ENCODE assay signal across 10 mouse cellular contexts in genomic region chr12:90566349-90566748, GRCm38 (mm10).
DNase-seq lines count a peak whose midpoint lies in the region; ATAC-seq and TF ChIP-seq lines count a peak whose summit lies in the region.
"Had no signal": no experiment of that assay in that cellular context is flagged by ENCODE, and none has a peak within 500 bp of the region (broad histone marks: within the 10 kb centered on the region; RNA-seq: fewer than 3 reads in every experiment).

No protein-coding gene starts in this region.

- no peak overlapping the region for H3K9ac ChIP-seq in liver, embryonic 11.5 days (ENCODE audit: low read depth, low read length)
- H3K9ac ChIP-seq in hindbrain, postnatal 0 days (replicated peaks; ENCODE audit: low read length) = no peak overlapping the region
- H3K9ac ChIP-seq: embryonic facial prominence, embryonic 12.5 days; liver, embryonic 14.5 days had no signal

- H3K4me3 ChIP-seq in liver, embryonic 11.5 days (ENCODE audit: low read depth, low read length) = no peak overlapping the region
- H3K4me3 ChIP-seq in hindbrain, postnatal 0 days (ENCODE audit: low read length) = no peak overlapping the region
- H3K4me3 ChIP-seq: embryonic facial prominence, embryonic 12.5 days had no signal

- 82% methylated on average over 6 of the region's 6 CpGs for WGBS in liver, embryonic 11.5 days
- 85% methylated on average over 6 of the region's 6 CpGs for WGBS in hindbrain, postnatal 0 days

- H3K4me1 ChIP-seq in liver, embryonic 11.5 days (replicated peaks; ENCODE audit: control insufficient read depth, insufficient read depth, low read length) = no peaks in the 10 kb centered on the region
- no peaks in the 10 kb centered on the region for H3K4me1 ChIP-seq in hindbrain, postnatal 0 days (ENCODE audit: insufficient read depth, low read length)
- H3K4me1 ChIP-seq: embryonic facial prominence, embryonic 12.5 days had no signal

- H3K9me3 ChIP-seq in liver, embryonic 11.5 days (ENCODE audit: control insufficient read depth, low read length) = no peaks in the 10 kb centered on the region
- H3K9me3 ChIP-seq in hindbrain, postnatal 0 days (ENCODE audit: low read length) = no peaks in the 10 kb centered on the region
- H3K9me3 ChIP-seq: embryonic facial prominence, embryonic 12.5 days had no signal

- no peak for ATAC-seq in liver, embryonic 11.5 days (replicated peaks; ENCODE audit: low FRiP score)
- ATAC-seq in common myeloid progenitor, adult 5-6 weeks (replicated peaks; ENCODE audit: low read depth, poor library complexity, severe bottlenecking) = 0 out of 2 replicates have a peak, but pooled peaks have one; percentile 22
- ATAC-seq in hindbrain, postnatal 0 days = peak; percentile 58; the same call in 1 of the 2 replicates
- peak; percentile 35; the same call in 1 of the 2 replicates for ATAC-seq in megakaryocyte, adult 5-6 weeks (ENCODE audit: poor library complexity, severe bottlenecking)
- no peak for ATAC-seq in activated CD4-positive, CD25-positive, alpha-beta regulatory T cell, adult 4 months
- no peak for ATAC-seq in megakaryocyte-erythroid progenitor cell, adult 5-6 weeks (replicated peaks; ENCODE audit: low FRiP score, low TSS enrichment, poor library complexity, severe bottlenecking)

- no peak overlapping the region for H3K4me2 ChIP-seq in liver, embryonic 11.5 days
- H3K4me2 ChIP-seq in hindbrain, postnatal 0 days (ENCODE audit: low read depth, low read length) = no peak overlapping the region
- H3K4me2 ChIP-seq: embryonic facial prominence, embryonic 12.5 days had no signal

- peak; percentile 76 for TF ChIP-seq CTCF in hindbrain, postnatal 0 days (IDR thresholded peaks at IDR 0.05; ENCODE audit: low read depth)

- H3K36me3 ChIP-seq in liver, embryonic 11.5 days (ENCODE audit: control insufficient read depth, insufficient read depth, low read length) = no peaks in the 10 kb centered on the region
- H3K36me3 ChIP-seq in hindbrain, postnatal 0 days (ENCODE audit: insufficient read depth, low read length) = no peaks in the 10 kb centered on the region
- H3K36me3 ChIP-seq: embryonic facial prominence, embryonic 12.5 days had no signal

- DNase-seq in liver (peak; percentile 7), ZHBTc4 (ENCODE audit: low read depth, low spot score) (peak; percentile 27)
- no peak for DNase-seq in liver, embryonic 11.5 days (ENCODE audit: low spot score)
- DNase-seq in hindbrain, postnatal 0 days (ENCODE audit: low spot score) = peak; percentile 79

- no peak overlapping the region for H3K27ac ChIP-seq in liver, embryonic 11.5 days (ENCODE audit: low read depth, low read length)
- no peak overlapping the region for H3K27ac ChIP-seq in hindbrain, postnatal 0 days
- H3K27ac ChIP-seq: embryonic facial prominence, embryonic 12.5 days; liver, embryonic 14.5 days had no signal

- H3K27me3 ChIP-seq in liver, embryonic 11.5 days (replicated peaks; ENCODE audit: control insufficient read depth, insufficient read depth, low read length) = no peaks in the 10 kb centered on the region
- H3K27me3 ChIP-seq in hindbrain, postnatal 0 days (ENCODE audit: insufficient read depth, low read length) = no peaks in the 10 kb centered on the region
- H3K27me3 ChIP-seq: embryonic facial prominence, embryonic 12.5 days had no signal

Comparison
In these comparisons a context has a peak if more than half of its experiments do, and no peak if none do; other contexts are left out.
1. ATAC-seq: peak in common myeloid progenitor, adult 5-6 weeks (single experiment), hindbrain, postnatal 0 days (single experiment) and megakaryocyte, adult 5-6 weeks (single experiment); none in liver, embryonic 11.5 days (single experiment), activated CD4-positive, CD25-positive, alpha-beta regulatory T cell, adult 4 months (single experiment) and megakaryocyte-erythroid progenitor cell, adult 5-6 weeks (single experiment).